Mouse (Mus musculus) right cerebral cortex, adult 18-20 months (tissue): ENCODE measurements at regions not wholly inside any gene's neighbourhood (a gene's known extent, or its start where the extent isn't known, plus 50 kb on each side); places are given as distances from the start of the nearest gene placed in this dataset.
A peak's percentile ranks its signal among the peaks of the same experiment; 100 is the strongest.

ENCODE experiments used
- DNase-seq: peaks from one replicate; pipeline ENCODE4 v3.0.0; 2022; ENCODE audit warnings: mixed read lengths

DNA sequence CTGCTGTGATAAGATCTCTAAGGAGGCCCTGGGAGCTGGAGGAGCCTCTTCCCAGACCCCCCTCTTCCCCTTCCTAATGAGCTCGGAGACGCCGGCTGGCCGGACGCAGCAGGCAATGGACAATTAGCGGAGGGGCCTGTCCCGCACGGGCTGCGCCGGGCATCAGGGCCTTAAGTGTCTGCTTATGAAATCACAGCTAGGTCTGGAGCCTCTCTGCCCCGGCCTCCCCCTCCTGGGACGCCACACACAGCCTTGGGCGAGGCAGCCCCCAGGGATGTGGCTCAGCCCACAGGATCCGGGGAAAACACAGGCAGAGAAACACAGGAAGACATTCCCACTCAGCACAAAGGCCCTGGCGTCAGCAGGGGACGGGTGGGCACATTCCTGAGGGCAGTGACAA lies 420.6 kb downstream of the Med13l start:
- no peak for DNase-seq

DNA sequence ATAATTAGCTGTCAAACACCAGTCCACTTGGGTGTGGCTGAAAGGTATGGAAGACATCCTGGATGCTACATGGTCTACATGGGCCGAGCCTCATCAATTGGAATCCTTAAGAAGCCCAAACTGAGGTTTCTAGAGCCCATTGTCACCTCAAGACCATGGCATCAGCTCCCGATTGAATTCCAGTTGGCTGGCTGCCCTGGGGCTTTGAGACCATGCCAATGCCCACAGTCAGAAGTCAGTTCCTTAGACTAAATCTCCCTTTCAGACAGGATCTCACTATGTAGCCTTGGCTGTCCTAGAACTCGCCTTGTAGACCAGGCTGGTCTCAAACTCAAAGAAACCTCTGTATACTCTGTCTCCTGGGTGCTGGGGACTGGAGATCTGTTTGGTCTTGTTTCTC lies 423.8 kb downstream of the Med13l start:
- no peak for DNase-seq

DNA sequence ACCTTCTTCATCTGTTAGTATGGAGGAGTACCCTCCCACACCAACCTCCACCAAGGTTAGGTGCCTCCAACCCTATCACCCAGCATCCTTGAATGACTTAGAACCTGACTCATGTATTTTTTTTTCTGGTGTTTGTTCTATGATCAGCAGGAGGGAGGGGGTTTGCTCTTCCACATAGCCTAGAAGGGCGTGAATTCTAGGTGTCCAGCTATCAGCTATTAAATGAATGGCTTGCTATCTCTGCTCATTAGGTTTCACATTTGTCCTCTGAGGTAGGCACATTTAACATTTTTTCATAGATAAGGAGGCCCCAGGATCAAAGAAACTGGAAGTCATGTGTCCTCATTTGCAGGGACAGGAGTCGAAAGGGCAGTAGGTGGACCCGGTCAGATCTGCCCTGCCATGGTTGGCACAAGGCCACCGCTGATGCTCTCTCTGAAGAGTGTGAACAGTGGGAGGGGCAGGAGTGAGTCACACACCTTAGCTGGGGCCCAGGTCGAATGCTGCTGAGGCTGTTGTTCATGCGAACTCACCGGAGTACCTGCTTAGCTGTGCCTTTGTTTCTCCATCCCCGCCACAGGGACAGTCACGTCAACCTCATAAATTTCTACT lies 424.4 kb downstream of the Med13l start:
- DNase-seq: no peak

DNA sequence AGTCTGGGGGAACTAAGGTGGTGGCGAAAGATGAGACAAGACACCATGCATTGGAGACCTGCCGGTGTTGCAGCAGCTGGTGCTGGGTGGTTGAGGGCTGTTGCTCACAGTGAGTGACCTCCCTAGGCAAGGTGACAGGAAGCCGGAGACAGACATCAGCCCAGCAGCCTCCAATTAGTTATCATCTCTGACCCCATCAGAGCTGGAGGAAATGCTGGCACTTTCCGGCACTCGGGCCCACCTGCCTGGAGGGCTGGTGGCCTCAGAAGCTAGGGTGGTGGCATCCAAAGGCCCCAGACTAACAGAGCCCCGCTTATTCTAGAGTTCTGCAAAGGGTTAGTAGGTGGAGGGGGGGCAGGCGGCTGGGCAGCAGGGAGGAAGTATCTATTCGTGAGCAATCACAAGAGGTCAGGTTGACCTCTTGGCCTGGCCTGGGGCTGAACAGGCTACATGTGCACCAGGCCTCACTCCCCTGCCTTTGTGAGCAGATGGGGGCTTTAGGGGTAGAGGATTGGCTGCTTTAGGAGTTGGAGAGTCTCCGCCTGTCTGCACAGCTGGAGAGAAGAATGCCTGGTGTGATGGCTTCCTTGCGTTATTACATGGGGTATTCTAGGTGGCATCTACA lies 427.0 kb downstream of the Med13l start:
- no peak for DNase-seq

DNA sequence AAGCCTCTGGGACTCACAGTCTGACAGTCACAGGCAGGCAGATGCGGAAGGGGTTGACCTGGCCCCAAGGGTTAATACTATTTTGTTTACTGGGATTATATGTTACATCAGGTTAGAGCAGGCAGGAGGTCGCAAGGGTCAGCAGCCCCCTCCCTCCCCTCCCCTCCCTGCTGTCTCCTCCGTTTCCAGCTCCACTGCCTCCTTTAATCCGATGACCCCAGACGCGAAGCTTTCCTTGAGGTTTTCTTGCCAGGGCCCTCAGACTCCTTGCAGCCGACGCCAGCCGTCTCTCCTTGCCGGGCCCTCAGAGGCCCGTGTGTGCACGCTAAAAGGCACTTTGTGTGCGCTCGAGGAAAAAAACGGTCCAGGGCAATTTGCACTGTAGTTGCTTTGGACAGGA lies 438.6 kb downstream of the Med13l start:
- DNase-seq: no peak

DNA sequence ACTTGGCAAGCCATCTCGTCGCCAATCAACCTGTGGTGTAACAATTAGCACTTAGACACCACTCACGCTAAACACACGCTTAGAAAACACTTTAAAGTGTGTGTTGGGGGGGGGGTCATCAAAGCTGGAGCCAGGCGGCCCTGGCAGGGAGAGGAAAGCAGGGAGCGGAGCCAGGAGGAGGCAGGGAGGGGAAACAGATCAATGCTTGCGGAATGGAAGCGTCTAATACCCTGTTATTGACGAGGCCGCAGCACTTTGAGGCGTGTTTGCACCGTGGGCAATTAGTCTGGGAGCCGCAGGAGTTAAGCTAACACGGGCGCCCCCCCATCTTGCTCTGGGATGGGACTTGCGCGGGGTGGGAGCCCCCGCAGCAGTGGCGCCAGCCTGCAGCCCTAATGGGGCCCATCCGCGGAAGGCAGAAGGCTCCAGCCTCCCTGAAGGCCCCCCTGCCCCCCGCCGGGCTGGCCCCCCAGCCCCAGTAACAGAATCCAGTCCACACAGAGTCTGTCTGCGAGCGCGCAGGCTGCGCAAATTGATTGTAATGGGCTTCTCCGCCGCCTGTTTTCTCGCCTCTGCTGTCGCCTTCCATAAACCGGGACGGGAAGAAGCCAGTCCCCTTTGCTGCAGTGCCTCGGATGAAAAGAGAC lies 445.5 kb downstream of the Med13l start:
- DNase-seq: no peak

DNA sequence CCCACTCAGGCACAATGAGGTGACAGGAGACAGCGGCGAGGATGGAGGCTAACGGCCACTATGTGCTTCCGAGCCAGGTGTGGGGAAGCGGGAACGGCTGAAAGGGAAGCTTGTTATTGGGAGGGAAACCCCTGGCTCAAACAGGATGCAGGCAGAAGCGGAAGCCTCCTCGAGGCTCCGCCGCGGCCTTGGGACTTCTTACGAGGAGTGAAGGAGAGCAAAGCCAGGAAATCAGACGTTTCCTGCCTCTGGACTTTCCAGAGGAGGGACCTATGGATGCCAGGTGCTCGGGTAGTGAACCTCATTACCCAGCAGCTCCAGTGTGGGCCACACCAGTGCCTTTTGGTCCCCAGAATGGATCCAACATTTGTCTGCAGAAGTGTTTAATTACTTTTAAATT lies 449.6 kb downstream of the Med13l start:
- no peak for DNase-seq

DNA sequence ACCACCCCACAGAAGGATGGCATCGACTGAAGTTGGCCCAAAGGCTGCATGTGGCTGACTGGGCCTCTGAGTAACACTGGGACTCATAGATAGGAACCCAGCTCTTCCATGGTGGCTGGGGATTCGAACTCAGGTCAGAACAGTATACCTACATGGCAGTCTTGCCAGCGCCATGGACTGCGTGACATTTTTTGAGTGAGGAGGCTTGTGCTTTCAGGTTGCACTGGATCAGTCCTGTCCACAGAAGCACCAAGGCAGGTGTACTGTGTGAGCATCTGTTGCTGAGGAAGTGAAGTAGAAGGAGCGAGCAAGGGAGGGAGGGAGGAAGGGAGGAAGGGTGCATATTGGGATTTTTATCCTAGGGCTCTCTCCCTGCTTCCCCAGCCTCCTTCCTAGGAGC lies 454.7 kb downstream of the Med13l start:
- DNase-seq: no peak

DNA sequence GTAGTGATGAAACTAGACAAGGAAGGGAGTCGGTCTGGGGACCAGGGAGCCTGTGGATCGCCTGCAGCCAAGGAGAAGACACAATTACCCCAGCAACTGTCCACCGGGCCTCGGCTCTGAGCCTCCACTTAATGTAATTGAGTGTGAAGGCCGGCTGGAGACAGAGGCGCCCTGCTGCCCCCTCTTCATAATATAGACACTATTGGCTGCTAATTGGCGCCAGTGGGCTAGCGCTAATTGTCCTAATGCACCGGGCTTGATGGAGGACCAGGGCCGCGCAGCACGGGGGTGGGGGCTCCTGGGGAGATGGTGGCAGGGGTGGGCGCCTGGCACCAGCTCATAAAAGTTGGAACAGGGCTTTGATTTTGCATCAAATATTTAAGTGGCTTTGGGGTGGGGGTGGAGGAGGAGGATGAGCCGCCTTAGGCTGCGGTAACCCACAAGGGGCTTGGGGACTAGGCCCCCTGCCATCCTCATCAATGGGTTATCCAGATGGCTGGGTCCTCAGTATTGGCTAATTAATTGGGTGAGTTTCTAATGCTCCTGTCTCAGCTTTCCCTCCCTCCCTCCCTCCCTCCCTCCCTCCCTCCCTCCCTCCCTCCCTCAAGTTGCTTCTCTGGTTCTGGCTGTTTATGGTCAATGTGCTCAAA lies 455.3 kb downstream of the Med13l start:
- DNase-seq: no peak

DNA sequence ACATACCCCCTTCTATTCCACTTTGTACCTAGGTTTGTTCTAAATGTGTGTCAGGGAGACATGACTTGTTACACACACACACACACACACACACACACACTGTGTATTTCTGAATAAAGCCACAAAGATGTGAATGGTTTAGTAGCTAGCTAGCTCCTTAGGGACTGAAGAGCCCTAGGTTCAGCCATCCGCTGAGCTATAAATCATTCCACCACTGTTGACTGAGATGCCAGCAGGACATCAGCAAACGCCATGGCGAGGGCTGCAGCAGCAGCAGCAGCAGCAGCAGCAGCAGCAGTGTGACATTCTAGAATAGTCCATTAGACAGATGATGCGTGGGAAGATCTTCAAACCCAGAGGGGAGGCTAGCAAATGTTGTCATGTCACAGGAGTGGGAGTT lies 455.9 kb downstream of the Med13l start:
- no peak for DNase-seq

DNA sequence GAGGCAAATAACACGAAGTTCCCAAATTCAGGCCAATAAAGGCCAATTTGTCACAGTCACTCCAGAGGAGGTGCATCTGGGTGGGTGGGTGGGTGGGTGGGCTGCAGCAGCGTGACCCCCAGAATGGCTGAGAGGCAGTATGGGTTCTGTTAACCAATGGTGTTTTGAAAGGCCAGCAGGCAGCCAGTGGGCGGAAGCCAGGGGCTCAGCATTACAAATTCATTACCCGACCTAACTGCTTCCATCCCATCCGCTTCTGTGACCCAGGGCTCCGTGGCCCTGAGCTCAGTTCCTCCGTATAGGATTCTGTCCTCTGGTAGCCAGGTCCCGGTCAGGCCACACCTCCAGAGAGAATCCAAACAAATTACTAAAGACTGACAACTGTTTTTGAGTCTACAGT lies 463.5 kb downstream of the Med13l start:
- DNase-seq: no peak

DNA sequence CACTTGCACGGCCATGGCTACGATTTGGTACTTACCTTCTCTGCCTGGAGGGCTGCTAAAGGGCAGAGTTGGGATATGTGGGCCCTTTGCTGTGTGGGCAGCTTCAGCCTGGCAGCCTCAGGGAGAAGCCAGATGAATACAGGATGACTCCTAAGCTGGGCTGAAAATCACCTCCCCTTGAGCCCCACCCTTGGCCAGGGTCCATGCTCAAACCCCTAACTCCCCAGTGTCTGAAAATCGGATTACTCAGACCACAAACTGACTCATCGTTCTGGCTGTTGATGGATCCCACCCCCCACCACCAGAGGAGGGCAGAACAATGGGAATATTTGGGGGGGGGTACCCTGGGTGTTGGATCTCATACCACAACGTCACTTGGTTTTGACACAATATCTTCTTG lies 471.6 kb downstream of the Med13l start:
- no peak for DNase-seq

DNA sequence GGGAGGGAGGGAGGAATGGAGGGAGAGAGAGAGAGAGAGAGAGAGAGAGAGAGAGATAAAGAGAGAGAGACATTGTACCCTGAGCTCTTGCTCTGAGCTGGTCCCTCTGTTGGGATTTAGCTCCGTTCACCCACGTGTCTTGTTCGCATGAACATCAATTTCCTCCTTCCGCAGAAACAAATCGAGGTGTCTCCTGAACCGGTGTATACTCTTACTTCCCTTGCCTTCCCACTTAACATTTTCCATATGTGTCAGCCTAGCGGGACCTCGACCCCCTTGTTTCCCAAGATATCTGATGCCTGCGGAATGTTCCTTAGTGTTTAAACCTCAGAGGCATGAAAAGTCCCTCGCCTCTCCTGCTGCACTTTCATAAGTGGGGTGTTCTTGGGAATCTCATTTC lies 484.1 kb downstream of the Med13l start:
- no peak for DNase-seq

DNA sequence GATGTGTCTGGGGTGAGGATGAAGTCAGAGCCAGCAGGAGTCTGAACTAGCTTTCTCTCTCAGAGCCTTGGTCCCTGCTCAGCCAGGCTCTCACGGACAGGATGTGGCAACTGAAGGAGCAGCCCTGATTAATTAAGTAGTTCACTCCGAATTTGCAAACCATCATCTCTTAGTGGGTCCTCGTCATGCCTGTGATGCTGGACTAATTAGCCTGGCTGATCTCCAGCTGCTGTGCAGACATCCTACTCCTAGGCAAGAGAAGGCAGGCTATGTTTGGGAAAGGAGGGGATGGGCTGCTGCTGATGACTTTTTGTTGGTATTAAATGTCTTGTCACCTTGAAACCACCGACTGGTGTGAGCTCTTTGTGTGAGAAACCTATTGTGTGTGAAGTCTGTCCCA lies 487.1 kb downstream of the Med13l start:
- DNase-seq: no peak

DNA sequence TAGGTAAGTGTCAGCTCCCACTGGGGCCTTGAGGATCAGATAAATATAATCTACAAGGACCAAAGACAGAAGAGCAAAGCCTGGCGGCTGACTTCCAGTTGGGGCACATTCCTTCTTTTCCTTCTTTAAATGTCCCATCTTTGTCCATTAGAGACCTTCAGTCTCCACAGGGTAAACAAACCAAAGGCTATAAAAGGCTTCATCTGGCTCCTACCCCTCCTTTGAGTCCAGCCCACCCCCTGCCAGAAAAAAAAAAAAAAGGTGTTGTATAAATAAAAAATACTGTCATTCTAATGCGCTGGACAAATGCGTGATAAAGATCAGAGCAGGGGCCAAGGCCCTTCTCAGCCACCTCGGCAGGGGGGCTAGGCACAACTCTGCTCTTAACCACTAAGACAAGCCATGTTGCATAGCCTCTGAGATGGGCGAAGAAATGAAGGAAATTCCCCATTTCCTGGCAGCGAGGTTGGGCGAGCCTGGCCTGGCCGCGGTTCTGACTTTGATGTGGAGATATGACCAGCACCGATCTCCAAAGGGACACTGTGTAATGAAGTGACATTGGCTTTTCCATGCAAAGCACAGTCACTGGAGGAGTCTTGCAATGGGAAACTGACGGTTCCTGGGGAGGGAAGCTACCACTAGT lies 492.0 kb downstream of the Med13l start:
- DNase-seq: no peak

DNA sequence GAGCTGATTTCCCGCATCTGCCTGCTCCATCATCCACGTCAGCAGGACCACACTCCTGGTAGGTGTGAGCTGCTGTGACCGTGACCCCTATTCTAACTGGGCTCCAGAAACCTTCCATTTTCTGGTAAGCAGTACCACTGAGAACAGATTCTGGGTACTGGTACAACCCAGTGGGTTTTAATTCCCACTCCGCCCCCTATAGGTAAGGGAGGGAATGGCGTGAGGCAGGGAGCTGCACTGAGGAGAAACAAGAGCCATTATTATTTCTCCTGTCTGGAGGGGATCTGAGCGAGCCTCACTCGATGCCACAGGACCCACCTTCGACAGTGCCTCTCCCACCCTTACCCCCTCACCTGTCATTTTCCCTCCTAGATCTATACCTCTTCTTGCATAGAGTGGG lies 493.3 kb downstream of the Med13l start:
- DNase-seq: no peak

DNA sequence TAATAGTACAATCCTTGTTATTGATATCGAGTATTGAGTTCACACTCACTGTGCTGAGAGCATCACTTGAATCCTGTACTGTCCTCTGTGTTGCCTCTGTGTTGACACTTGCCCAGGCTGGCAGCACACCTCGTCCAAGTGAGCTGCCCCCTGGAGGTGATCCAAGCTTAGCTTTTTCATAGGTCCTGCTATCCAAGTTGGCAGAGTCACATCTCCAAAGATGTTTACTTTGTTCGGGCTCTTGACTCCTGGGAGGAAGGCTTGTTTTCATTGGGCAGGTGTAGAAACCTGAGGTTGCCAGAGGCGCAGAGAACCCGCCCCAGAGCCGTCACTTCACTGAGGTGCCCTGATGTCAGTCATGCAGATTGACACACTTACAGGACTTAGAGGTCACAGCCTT lies 493.9 kb downstream of the Med13l start:
- no peak for DNase-seq

DNA sequence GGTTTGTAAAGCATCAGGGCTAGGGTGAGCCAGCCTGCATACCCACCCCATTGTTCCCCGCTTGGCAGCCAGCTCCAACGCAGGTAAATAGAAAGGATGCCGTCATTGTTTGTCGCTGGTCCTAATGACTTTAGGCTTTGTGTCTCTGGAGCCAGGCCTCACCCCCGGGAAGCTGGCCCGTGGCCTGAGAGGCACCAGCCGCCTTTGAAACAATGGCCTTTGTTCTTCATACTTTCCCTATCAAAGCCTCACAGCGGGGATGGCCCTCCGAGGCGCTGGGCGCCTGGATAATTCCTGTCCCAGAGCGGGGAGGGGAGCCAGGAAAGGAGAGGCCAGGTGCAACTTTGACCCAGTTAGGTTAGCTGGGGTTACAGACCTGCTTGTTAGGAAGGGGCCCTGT lies 495.0 kb downstream of the Med13l start:
- peak; percentile 46 for DNase-seq

DNA sequence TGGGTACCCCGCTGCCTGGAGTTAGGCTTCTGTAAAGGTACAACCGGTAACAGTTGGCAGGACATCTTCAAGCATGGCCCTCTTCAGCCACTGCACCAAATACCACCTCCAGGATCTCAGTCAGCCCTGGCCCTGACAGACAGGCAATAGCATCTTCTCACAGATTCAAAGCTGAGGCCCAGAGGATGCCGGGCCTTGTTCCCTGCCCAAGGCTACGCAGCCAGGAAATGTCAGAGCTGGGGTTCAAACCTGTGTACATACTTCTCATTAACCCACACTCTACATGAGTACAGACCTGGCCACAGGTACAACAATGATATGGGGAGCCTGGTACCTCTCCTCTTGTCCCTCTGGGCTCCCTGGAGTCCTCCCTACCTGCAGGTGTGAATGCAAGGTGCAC lies 497.3 kb downstream of the Med13l start:
- DNase-seq: no peak

DNA sequence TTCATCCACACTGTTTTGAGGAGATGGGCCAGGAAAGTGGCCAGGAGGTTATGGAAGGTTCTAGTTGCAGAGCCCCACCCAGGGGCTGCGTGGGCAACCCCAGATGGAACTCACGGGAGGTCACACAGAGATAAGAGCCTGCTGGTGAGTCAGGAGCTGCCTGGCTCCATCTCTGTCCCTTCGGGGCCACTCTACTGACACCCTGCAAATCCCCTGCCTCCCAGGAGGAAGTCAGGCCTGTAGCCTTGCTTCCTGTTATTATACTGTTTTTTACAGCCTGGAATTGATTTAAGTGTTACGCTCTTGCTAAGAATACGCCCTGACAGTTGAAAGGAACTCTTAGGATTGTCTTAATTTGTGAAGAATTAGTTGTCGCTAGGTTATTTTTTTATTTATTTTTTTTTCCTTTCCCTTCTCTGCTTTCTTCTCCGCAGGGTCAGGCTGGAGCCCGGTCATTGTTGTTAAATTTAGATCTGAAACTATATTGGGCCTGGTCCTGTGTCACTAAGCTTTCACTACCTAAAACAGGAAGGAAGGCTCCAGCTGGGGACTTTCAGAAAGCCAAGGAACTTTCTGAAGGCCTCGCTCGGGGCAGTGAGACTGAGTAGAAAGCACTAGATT lies 497.9 kb downstream of the Med13l start:
- DNase-seq: no peak

DNA sequence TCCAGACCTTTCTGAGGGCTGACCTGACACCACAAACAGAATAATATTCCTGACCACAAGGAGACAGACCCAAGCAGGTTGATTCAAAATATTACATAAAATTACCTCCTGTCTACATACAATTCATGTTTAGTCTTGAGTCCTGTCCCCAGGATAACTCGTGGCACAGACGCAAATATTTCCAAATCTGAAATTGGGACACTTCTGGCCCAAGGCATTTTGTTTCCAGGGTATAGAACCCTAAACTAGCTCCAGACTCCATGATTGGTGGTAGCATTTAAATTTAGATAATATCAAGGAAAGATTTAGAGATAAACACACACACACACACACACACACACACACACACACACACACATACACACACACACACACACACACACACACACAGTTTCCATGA lies 498.7 kb downstream of the Med13l start:
- DNase-seq: no peak

DNA sequence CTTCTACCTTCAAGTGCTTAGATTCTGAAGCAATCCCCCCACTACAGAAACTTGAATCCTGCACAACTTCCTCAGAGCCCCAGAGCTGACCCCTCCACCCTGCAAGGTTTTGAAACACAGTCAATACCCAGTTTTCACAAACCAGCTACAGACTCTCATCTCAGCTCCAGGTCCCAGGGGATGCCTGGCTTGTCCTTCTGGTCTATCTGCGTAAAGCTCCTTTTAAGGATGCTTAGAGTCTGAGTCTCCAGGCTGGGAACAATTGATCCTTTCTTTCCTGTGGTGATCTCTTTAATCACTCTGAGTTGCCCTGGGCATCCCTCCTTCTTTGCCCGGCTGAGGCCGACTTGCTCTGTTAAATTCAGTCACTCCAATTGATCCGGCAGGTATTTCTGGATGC lies 500.4 kb downstream of the Med13l start:
- DNase-seq: no peak

DNA sequence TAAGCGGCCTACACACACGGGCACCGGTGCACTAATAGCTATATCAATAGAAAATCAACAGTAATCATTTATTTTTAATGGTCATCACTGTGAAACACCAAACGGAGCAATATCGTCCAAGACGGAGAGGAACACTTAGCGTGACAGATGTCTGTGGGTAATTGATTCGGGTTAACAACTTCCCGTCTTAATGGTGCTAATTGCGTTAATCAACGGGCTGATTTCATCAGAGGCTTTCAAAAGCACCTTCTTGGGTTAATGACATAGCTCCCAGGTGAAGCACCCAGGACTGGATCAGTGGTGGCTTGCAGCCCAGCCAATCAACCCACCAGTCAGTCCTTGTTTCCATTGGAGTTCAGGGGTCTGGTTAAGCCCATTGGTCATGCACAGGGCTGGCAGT lies 502.0 kb downstream of the Med13l start:
- no peak for DNase-seq
